Mouse (Mus musculus): ENCODE measurements around the gene Rnf220. TPM values are rescaled to one million over a fixed set of nuclear protein-coding genes. Genes with fewer than 3 reads are reported as not detected.

Rnf220 gene
- polyA plus RNA-seq, 1 experiment from 2014 or later, result 63.3 TPM

- H3K9ac ChIP-seq (ENCODE audit: low read length), result peak overlapping the region; percentile 18; the same call in 1 of the 2 replicates
- WGBS, result 5% methylated on average over 26 of the region's 26 CpGs
Measured at GRCm38 (mm10) chr4:117312416-117313084, 184.3 kb downstream of the Rnf220 start.

GRCm38 (mm10) chr4:117311891-117312290, 185.0 kb downstream of the Rnf220 start:
- ATAC-seq (ENCODE audit: low FRiP score) (0 out of 2 replicates have a peak, but pooled peaks have one; percentile 12), DNase-seq (ENCODE audit: low spot score, missing footprints) (no peak)
- H3K27ac ChIP-seq (ENCODE audit: low read depth, low read length), result no peak overlapping the region
- H3K4me3 ChIP-seq (ENCODE audit: low read depth, low read length), result no peak overlapping the region
- no peaks in the 10 kb centered on the region for H3K9me3 ChIP-seq (ENCODE audit: control insufficient read depth, low read length)
- no peaks in the 10 kb centered on the region for H3K36me3 ChIP-seq (ENCODE audit: control insufficient read depth, insufficient read depth, low read length)
- H3K27me3 ChIP-seq (ENCODE audit: control insufficient read depth, insufficient read depth, low read length), result peaks cover 22% of the 10 kb centered on the region
- H3K4me2 ChIP-seq, result no peak overlapping the region
- 60% methylated on average over 5 of the region's 5 CpGs for WGBS
- peaks cover 10% of the 10 kb centered on the region for H3K4me1 ChIP-seq (ENCODE audit: control insufficient read depth, insufficient read depth, low read length)
- H3K9ac ChIP-seq (ENCODE audit: low read length), result no peak overlapping the region

More at GRCm38 (mm10) chr4:117312416-117313084, 184.3 kb downstream of the Rnf220 start:
- Histone ChIP-seq H3K36me3 (ENCODE audit: control insufficient read depth, insufficient read depth, low read length) (no peaks in the 10 kb centered on the region), H3K4me1 (ENCODE audit: control insufficient read depth, insufficient read depth, low read length) (peaks cover 14% of the 10 kb centered on the region), H3K9me3 (ENCODE audit: control insufficient read depth, low read length) (no peaks in the 10 kb centered on the region), H3K27me3 (ENCODE audit: control insufficient read depth, insufficient read depth, low read length) (peaks cover 20% of the 10 kb centered on the region; the same call in 1 of the 2 replicates), H3K4me3 (ENCODE audit: low read depth, low read length) (no peak overlapping the region), H3K27ac (ENCODE audit: low read depth, low read length) (no peak overlapping the region; the same call in 1 of the 2 replicates), H3K4me2 (peak overlapping the region; percentile 16; the same call in 1 of the 2 replicates)
- no peak for DNase-seq (ENCODE audit: low spot score, missing footprints)
- 0 out of 2 replicates have a peak, but pooled peaks have one; percentile 40 for ATAC-seq (ENCODE audit: low FRiP score)

DNA sequence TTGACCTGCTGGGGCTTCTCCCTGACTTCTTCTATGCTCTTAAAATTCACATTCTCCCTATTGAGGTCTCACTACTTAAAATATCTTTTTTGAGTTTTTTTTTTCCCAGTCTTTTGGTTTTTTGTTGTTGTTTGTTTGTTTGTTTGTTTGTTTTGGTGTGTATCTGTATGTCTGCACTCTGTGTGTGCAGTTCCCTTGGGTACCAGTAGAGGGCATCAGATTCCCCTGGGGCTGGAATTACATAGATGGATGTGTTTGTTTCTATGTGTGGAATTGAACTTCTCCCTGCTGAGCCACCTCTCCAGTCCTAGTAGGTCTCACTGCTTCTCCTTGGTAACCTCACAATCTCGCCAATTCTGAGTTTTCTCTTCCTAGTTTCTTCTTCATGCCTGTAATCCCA, 187.4 kb downstream of the Rnf220 start:
- no peak overlapping the region for H3K9ac ChIP-seq (ENCODE audit: low read length)
- peaks cover 15% of the 10 kb centered on the region for H3K4me1 ChIP-seq (ENCODE audit: control insufficient read depth, insufficient read depth, low read length)
- ATAC-seq (ENCODE audit: low FRiP score) (no peak), DNase-seq (ENCODE audit: low spot score, missing footprints) (no peak)
- H3K27ac ChIP-seq (ENCODE audit: low read depth, low read length), result no peak overlapping the region
- no peaks in the 10 kb centered on the region for H3K36me3 ChIP-seq (ENCODE audit: control insufficient read depth, insufficient read depth, low read length)
- WGBS, result 85% methylated on average over 1 of the region's 1 CpGs
- no peak overlapping the region for H3K4me3 ChIP-seq (ENCODE audit: low read depth, low read length)
- no peaks in the 10 kb centered on the region for H3K9me3 ChIP-seq (ENCODE audit: control insufficient read depth, low read length)
- peaks cover 36% of the 10 kb centered on the region for H3K27me3 ChIP-seq (ENCODE audit: control insufficient read depth, insufficient read depth, low read length)
- no peak overlapping the region for H3K4me2 ChIP-seq

DNA sequence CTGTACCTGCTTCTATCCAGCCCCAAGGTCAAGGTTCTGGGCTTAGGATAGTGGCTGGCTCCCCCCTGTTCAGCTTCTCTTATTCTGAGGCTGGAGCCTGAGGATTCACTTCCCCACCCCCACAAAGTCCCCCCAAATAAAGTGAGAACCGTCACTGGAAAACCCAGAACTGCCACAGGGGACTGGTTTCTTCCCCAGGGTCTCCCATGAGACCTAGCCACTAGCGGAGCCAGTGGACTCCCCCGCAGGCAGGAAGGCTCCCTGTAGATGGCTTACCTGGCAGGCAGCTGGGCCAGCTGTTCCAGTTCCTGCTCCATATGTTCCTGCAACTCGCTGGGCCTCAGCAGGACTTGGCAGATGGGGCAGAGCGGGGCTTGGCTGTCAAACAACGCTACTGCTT, 189.6 kb downstream of the Rnf220 start:
- 75% methylated on average over 6 of the region's 6 CpGs for WGBS
- Histone ChIP-seq H3K36me3 (ENCODE audit: control insufficient read depth, insufficient read depth, low read length) (no peaks in the 10 kb centered on the region), H3K27ac (ENCODE audit: low read depth, low read length) (no peak overlapping the region), H3K9me3 (ENCODE audit: control insufficient read depth, low read length) (no peaks in the 10 kb centered on the region), H3K27me3 (ENCODE audit: control insufficient read depth, insufficient read depth, low read length) (peaks cover 47% of the 10 kb centered on the region), H3K9ac (ENCODE audit: low read length) (no peak overlapping the region), H3K4me2 (no peak overlapping the region), H3K4me1 (ENCODE audit: control insufficient read depth, insufficient read depth, low read length) (peaks cover 15% of the 10 kb centered on the region), H3K4me3 (ENCODE audit: low read depth, low read length) (no peak overlapping the region)
- no peak for DNase-seq (ENCODE audit: low spot score, missing footprints)
- ATAC-seq (ENCODE audit: low FRiP score), result no peak

GRCm38 (mm10) chr4:117305461-117305860, 191.4 kb downstream of the Rnf220 start:
- Histone ChIP-seq H3K4me1 (ENCODE audit: control insufficient read depth, insufficient read depth, low read length) (peaks cover 15% of the 10 kb centered on the region), H3K9ac (ENCODE audit: low read length) (no peak overlapping the region), H3K27ac (ENCODE audit: low read depth, low read length) (no peak overlapping the region), H3K36me3 (ENCODE audit: control insufficient read depth, insufficient read depth, low read length) (no peaks in the 10 kb centered on the region), H3K4me3 (ENCODE audit: low read depth, low read length) (no peak overlapping the region), H3K27me3 (ENCODE audit: control insufficient read depth, insufficient read depth, low read length) (peaks cover 49% of the 10 kb centered on the region), H3K4me2 (no peak overlapping the region), H3K9me3 (ENCODE audit: control insufficient read depth, low read length) (no peaks in the 10 kb centered on the region)
- DNase-seq (ENCODE audit: low spot score, missing footprints), result no peak
- 66% methylated on average over 6 of the region's 7 CpGs for WGBS
- ATAC-seq (ENCODE audit: low FRiP score), result no peak

DNA sequence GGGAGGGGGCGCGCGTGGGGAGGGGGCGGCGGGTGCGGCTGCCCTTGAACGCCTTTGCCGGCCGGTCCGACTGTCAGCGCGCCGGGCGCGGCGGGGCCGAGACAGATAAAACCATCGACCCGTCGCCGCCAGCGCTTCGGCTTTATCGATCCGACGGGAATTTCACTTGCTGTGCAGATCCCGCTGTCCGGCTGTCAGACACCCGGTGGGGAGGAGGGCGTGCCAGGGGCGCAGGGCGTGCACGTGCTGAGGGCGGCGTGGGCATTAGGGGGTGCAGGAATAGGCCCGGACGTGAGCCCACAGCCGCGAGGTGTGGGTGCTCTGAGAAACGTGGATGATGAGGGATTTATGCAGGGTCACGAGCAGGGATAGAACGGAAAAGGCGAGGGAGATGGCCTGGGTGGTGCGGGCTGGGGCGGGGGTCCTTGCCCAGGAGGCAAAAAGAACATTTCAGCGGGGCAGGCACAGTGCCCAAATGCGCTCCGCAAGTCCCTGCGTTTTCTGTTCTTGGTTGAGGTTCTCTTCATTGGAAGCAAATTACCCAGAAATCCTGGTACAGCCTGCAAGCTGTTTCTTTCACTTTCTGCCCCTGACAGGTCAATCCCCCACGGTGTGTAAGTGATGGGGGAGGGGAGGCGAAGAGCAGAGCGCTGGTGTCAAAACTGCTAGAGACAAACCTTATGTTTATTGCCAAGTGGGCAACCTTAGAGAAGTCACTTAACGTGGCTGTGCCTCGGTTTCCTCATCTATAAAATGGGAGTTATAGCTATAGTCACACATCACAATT, 192.4 kb downstream of the Rnf220 start:
- H3K9me3 ChIP-seq (ENCODE audit: control insufficient read depth, low read length), result no peaks in the 10 kb centered on the region
- H3K4me3 ChIP-seq (ENCODE audit: low read depth, low read length), result peak overlapping the region; percentile 30
- ATAC-seq (ENCODE audit: low FRiP score) (peak; percentile 38), DNase-seq (ENCODE audit: low spot score, missing footprints) (peak; percentile 91)
- H3K27me3 ChIP-seq (ENCODE audit: control insufficient read depth, insufficient read depth, low read length), result peaks cover 49% of the 10 kb centered on the region
- H3K4me1 ChIP-seq (ENCODE audit: control insufficient read depth, insufficient read depth, low read length), result peaks cover 21% of the 10 kb centered on the region
- no peaks in the 10 kb centered on the region for H3K36me3 ChIP-seq (ENCODE audit: control insufficient read depth, insufficient read depth, low read length)
- peak overlapping the region; percentile 54 for H3K9ac ChIP-seq (ENCODE audit: low read length)
- H3K4me2 ChIP-seq, result peak overlapping the region; percentile 59
- H3K27ac ChIP-seq (ENCODE audit: low read depth, low read length), result peak overlapping the region; percentile 20; the same call in 1 of the 2 replicates
- 4% methylated on average over 54 of the region's 54 CpGs for WGBS

GRCm38 (mm10) chr4:117303581-117304238, 193.1 kb downstream of the Rnf220 start:
- H3K27ac ChIP-seq (ENCODE audit: low read depth, low read length), result no peak overlapping the region
- peak overlapping the region; percentile 59 for H3K4me2 ChIP-seq
- peaks cover 21% of the 10 kb centered on the region for H3K4me1 ChIP-seq (ENCODE audit: control insufficient read depth, insufficient read depth, low read length)
- DNase-seq (ENCODE audit: low spot score, missing footprints) (peak; percentile 90), ATAC-seq (ENCODE audit: low FRiP score) (0 out of 2 replicates have a peak, but pooled peaks have one; percentile 25)
- H3K27me3 ChIP-seq (ENCODE audit: control insufficient read depth, insufficient read depth, low read length), result peaks cover 49% of the 10 kb centered on the region
- WGBS, result 10% methylated on average over 30 of the region's 30 CpGs
- peak overlapping the region; percentile 30 for H3K4me3 ChIP-seq (ENCODE audit: low read depth, low read length)
- H3K9me3 ChIP-seq (ENCODE audit: control insufficient read depth, low read length), result no peaks in the 10 kb centered on the region
- no peaks in the 10 kb centered on the region for H3K36me3 ChIP-seq (ENCODE audit: control insufficient read depth, insufficient read depth, low read length)
- 0 out of 2 replicates have a peak overlapping the region, but pooled peaks have one; percentile 27 for H3K9ac ChIP-seq (ENCODE audit: low read length)

GRCm38 (mm10) chr4:117302027-117302806, 194.6 kb downstream of the Rnf220 start:
- WGBS, result 40% methylated on average over 14 of the region's 14 CpGs
- ATAC-seq (ENCODE audit: low FRiP score) (no peak), DNase-seq (ENCODE audit: low spot score, missing footprints) (no peak)
- Histone ChIP-seq H3K9ac (ENCODE audit: low read length) (no peak overlapping the region), H3K27me3 (ENCODE audit: control insufficient read depth, insufficient read depth, low read length) (peaks cover 46% of the 10 kb centered on the region), H3K4me1 (ENCODE audit: control insufficient read depth, insufficient read depth, low read length) (peaks cover 21% of the 10 kb centered on the region), H3K27ac (ENCODE audit: low read depth, low read length) (no peak overlapping the region), H3K4me2 (no peak overlapping the region), H3K9me3 (ENCODE audit: control insufficient read depth, low read length) (no peaks in the 10 kb centered on the region), H3K36me3 (ENCODE audit: control insufficient read depth, insufficient read depth, low read length) (no peaks in the 10 kb centered on the region), H3K4me3 (ENCODE audit: low read depth, low read length) (no peak overlapping the region)
